Mouse (Mus musculus) midbrain, embryonic 13.5 days (tissue): ENCODE data around the gene Tmem221. TPM values are rescaled to one million over a fixed set of nuclear protein-coding genes. Genes with fewer than 3 reads are reported as not detected.

Source experiments
- polyA plus RNA-seq: library from polyadenylated mRNA; unstranded; fragments of >200 nt; fragmentation: Nextera tagmentation; extraction: Ambion mirVana; gene quantifications from 2 replicates; pipeline ENCODE4 v1.2.1, GENCODE M21; 2015

Gene Tmem221
- polyA plus RNA-seq, 1 experiment from 2014 or later, result not detected

Other genes with a start within 250 kb of the Tmem221 start
- gene Use1, start 192.0 kb downstream of the Tmem221 start, polyA plus RNA-seq, result 108 and 109 TPM in 2 replicates
- gene Ocel1, start 187.6 kb downstream of the Tmem221 start, polyA plus RNA-seq, result 4.9 and 5.3 TPM in 2 replicates
- 17.0 and 21.7 TPM in 2 replicates for gene Nr2f6, start 176.9 kb downstream of the Tmem221 start, polyA plus RNA-seq
- gene Ushbp1, start 163.1 kb downstream of the Tmem221 start, polyA plus RNA-seq, result 4.8 and 5.4 TPM in 2 replicates
- gene Babam1, start 162.0 kb downstream of the Tmem221 start, polyA plus RNA-seq, result 83.7 and 96.9 TPM in 2 replicates
- 14.9 and 16.1 TPM in 2 replicates for gene Ankle1, start 152.9 kb downstream of the Tmem221 start, polyA plus RNA-seq
- gene Abhd8, start 95.2 kb downstream of the Tmem221 start, polyA plus RNA-seq, result 114 and 133 TPM in 2 replicates
- 242 TPM in 2 replicates for gene Mrpl34, start 93.9 kb downstream of the Tmem221 start, polyA plus RNA-seq
- 197 TPM in 2 replicates for gene Dda1, start 89.7 kb downstream of the Tmem221 start, polyA plus RNA-seq
- 5.3 and 9.3 TPM in 2 replicates for gene Ano8, start 72.9 kb downstream of the Tmem221 start, polyA plus RNA-seq
- gene Gtpbp3, start 70.8 kb downstream of the Tmem221 start, polyA plus RNA-seq, result 11.6 and 13.2 TPM in 2 replicates
- 8.0 and 10.2 TPM in 2 replicates for gene Plvap, start 47.1 kb downstream of the Tmem221 start, polyA plus RNA-seq
- gene Ccdc194, start 33.2 kb downstream of the Tmem221 start, polyA plus RNA-seq, result 0.11 TPM in 1 of 2 replicates, not detected in the other
- 9.8 and 10.9 TPM in 2 replicates for gene Bst2, start 21.4 kb downstream of the Tmem221 start, polyA plus RNA-seq
- 51.7 and 62.3 TPM in 2 replicates for gene Mvb12a, start 15.9 kb downstream of the Tmem221 start, polyA plus RNA-seq
- not detected in 2 replicates for gene Nxnl1, start 7.7 kb upstream of the Tmem221 start, polyA plus RNA-seq
- gene Slc27a1, start 10.0 kb upstream of the Tmem221 start, polyA plus RNA-seq, result 53.7 and 58.7 TPM in 2 replicates
- 201 and 208 TPM in 2 replicates for gene Pgls, start 33.3 kb upstream of the Tmem221 start, polyA plus RNA-seq
- gene Fam129c, start 38.8 kb upstream of the Tmem221 start, polyA plus RNA-seq, result 4.4 and 7.5 TPM in 2 replicates
- gene Colgalt1, start 52.1 kb upstream of the Tmem221 start, polyA plus RNA-seq, result 51.1 and 51.3 TPM in 2 replicates
- gene Unc13a, start 112.9 kb upstream of the Tmem221 start, polyA plus RNA-seq, result 17.1 and 18.5 TPM in 2 replicates
- 2.5 and 2.7 TPM in 2 replicates for gene Jak3, start 117.4 kb upstream of the Tmem221 start, polyA plus RNA-seq
- 0.70 and 0.79 TPM in 2 replicates for gene Insl3, start 130.3 kb upstream of the Tmem221 start, polyA plus RNA-seq
- gene B3gnt3, start 142.9 kb upstream of the Tmem221 start, polyA plus RNA-seq, result 0.28 and 0.31 TPM in 2 replicates
- 63.9 and 65.5 TPM in 2 replicates for gene Fcho1, start 166.8 kb upstream of the Tmem221 start, polyA plus RNA-seq